Mouse (Mus musculus): ENCODE measurements around the gene Hoxa4. TPM values are rescaled to one million over a fixed set of nuclear protein-coding genes. Genes with fewer than 3 reads are reported as not detected.

Hoxa4 gene
- polyA plus RNA-seq (2012): 1.7 and 2.2 TPM in 2 replicates

GRCm38 (mm10) chr6:52190906-52191810 is at the start of gene Hoxa4:
Gene Hoxa4 (minus strand): TSS chr6:52191753.

DNA sequence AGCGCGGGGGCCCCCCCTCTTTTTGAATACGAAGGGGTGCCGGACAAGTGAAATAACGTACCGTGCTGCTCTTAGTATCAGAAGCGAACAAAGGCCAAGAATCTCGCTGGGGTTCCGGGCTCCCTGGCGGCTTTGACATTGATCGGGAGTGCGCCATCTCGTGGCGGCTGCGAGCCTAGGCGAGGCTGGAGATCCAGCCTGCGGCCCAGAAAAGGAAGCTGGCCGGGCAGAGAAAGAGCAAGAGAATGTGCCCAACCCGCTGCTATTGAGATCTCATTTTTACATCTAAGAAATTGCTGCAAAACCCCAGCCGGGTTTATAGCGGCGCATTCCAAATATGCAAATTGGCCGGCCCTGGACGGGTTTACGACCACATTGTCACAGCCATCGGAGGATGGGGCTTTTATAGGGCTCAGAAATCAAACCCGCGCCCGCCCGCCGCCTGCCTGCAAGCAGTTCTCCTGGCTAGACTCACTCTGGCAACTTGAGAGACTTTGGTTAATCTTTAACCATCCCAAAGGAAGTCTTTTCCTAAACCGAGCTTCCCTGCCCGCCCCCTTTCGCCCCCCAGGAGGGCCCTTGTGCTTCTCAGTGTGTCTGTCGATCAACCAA is 48.9 kb upstream of the Hoxa4 start, which contains the start of gene Hoxa10:
Gene Hoxa10, minus strand, starts transcription at position 466 of the 612 bp plus-strand sequence.

DNA sequence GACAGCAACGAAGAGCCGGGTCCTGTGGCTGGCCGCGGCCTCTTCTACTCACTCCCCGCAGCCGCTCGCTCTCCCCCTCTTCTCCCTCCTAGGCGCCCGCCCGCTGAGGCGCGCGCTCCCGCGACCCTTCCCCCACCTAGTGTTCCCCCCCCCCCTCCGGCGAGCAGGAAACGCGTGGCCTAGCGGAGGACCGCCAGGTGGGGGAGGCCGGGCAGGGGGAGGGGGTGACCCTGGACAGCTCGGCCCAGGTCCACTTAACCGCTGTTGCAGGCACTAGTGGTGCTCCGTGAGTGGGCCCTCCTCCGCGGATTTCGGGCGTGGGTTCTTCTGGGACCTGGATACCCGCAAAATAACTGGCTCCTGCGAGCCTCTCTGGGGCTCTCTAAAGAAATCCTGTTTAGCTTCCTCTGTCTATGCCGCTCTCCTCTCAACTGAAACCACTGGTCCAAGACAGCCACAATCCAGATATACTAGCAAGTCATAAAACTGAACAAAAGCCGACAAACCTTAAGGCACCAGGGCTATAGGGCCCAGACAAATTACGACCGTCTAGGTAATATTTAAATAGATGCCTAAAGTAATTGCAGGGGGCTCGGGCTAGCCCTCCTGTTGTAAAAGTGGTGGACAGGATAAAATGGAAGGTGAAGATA is 39.1 kb upstream of the Hoxa4 start, which contains the start of gene Hoxa9:
Gene Hoxa9, minus strand, starts transcription at position 574 of the 650 bp plus-strand sequence.

GRCm38 (mm10) chr6:52221337-52221992 is 29.9 kb upstream of the Hoxa4 start, which contains the start of gene Hoxa7:
Gene Hoxa7 (minus strand): TSS chr6:52221854.

DNA sequence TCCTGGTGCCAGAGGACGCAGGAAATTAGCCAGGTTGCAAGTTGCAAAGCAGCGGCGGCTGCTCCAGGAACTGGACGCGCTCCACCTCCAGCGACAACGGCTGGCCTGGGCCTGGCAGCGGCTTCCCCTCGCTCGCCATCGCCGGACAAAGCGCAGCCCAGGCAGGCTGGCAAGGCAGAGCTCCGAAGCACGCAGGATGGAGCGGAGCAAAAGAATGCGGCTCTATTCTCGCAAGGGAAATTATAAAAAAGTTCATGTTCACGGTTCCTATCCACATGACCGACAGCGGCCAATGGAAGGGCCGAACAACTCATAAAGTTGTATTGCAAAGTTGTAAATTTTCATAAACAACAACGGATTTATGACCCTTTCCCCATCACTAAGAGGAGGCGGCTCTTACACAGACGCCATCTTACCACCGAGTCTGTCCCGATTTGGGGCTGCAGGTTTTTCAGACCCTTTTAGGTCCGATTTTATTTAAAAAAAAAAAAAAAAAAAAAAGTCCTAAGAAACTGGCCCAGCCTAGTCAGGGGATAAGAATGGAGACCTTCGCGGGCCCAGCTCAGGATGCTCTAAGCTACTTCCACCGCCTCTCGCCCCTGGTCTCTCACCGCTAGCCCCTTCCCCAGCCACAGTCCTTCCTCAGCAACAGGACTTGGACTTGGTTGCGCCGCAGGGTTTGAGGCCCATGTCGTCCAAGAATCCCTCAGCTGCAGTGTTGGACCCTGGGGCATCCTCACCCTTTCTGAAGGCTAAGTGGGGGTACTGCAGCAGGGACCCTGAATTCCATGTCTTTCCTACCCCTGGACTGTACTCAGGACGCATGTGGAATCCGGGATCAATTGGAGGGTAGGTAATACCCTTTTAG is 21.8 kb upstream of the Hoxa4 start, which contains the start of the genes Hoxa3 and Gm28308:
Gene Hoxa3, minus strand, starts transcription at position 218 of the 868 bp plus-strand sequence.
Gene Gm28308, minus strand, starts transcription at position 221 of the 868 bp plus-strand sequence.

DNA sequence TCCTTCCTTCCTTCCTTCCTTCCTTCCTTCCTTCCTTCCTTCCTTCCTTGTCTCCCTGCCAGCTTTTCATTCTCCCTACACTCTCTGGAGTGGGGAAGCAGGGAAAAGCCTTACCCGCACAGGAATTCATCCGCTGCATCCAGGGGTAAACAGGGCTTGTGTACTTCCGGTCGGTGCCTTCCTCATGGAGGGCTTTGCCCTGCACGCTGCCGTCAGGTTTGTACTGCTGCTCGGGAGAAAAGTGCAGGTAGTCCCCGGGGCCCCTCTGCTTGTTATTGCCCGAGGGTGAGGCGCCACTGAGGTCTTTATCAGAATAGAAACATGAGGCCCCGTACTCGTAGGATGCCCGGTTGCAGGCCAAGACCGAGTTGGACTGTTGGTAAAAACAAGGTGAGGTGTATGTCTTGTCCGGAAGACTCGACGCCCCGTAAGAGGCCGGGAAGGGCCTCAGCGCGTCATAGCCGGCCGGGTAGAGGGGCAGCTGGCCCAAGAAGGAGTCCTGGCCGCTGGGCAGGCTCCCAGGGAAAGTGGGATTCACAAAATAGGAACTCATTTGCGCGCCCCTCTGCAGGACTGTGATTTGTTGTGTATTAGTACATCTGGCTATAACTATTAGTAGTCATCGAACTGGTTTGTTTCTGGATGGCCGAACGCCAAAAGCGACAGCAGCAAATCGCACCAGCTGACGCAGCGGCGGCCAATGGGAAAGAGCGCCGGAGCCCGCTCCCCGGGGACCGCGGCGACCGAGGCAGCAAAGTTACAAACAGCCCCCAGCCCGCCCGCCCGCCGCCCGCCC is 16.7 kb upstream of the Hoxa4 start, which contains the start of gene Hoxa6:
Gene Hoxa6, minus strand, starts transcription at position 651 of the 796 bp plus-strand sequence.

DNA sequence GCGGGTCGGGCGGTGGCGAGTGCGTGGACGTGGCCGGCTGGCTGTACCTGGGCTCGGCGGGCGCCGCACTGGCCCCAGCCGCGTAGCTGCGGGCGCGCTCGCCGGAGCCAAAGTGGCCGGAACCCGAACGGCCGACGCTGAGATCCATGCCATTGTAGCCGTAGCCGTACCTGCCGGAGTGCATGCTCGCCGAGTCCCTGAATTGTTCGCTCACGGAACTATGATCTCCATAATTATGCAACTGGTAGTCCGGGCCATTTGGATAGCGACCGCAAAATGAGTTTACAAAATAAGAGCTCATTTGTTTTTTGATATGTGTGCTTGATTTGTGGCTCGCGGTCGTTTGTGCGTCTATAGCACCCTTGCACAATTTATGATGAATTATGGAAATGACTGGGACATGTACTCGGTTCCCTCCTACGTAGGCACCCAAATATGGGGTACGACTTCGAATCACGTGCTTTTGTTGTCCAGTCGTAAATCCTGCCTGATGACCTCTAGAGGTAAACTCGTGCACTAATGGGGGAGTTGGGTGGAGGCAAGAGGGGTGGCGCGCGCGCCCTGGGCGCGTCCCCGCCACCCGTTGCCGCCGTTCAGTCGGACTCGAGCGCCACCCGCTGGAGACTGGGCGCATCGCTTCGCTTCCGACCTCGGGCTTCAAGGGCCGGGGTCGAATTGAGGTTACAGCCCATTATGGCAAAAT is 12.6 kb upstream of the Hoxa4 start, which contains the start of gene Hoxa5:
Gene Hoxa5, minus strand, starts transcription at position 538 of the 703 bp plus-strand sequence.

DNA sequence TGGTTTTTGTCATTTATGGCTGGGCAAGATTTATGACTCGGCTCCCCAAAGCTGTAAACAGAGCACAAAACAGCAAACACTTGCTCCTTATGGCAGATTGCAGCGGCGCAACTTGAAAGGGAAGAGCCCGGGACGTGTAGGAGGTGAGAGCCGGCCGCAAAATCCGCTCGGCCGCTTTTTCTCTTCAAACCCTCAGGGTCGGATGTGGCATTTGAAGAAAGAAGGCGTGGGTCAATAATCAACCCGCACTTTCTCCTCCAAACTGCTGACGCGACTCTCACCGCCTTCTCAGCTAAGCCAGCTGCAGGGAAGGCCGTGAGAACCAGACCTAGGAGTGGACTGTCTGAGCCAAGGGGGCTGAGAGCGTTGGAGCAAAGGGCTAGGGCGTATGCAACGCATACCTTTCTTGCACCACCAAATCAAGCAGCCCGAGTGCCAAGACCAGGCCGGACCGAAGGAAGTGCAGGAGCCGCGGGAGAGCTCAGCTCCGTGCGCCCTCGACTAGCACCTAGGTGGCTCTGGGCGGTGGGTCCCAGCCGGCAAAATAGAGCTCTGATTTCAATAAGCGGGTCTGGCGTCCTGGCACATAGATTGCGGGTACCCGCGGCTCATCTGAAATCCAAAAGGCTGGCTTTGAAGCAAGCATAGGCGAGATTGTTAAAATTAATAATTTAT is 14.4 kb downstream of the Hoxa4 start, which contains the start of gene 5730596B20Rik:
Gene 5730596B20Rik, plus strand, starts transcription at position 438 of the 675 bp plus-strand sequence.

DNA sequence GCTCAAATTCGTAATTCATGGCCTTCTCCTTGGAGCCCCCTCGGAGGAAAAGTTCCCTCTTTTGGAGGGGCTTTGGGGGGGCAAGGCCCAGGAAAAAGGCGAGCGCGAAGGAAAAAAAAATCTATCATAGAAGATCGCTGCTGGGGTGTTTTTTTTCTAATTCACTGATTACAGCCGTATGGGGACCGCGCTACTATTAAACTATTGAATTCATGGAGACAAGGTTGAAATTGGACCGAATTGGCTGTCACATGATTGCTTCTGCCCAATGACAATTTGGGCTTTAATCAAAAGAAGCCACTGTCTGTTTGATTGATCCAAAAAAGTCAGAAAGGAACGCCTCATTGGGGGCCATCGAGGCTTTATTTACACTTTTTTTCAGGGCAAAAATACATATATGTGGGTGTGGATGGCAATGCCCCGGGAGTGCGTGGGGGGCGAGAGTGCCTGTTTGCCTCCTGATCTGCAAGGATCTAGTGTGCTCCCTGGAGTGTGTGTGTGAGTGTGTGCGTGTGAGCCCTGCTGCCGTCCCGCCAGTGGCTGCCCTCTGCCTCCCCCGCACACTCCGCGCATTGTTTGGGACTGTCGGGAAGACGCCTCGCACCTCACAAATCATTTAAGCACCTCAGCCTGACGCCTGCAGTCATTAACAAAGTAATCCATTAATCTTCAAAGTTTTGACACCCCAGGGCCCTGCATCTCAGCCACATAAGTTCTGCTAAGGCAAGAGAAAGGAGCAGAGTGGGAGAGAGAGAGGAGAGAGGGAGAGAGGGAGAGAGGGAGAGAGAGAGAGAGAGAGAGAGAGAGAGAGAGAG is 26.7 kb downstream of the Hoxa4 start, which contains the start of gene Hoxa2:
Gene Hoxa2, minus strand, starts transcription at position 206 of the 815 bp plus-strand sequence.

GRCm38 (mm10) chr6:52158276-52159051 is 33.1 kb downstream of the Hoxa4 start, which contains the start of gene Hoxa1:
Gene Hoxa1 (minus strand): TSS chr6:52158317.

Other genes with a start within 250 kb of the Hoxa4 start
- gene Skap2, start 179.2 kb downstream of the Hoxa4 start, polyA plus RNA-seq (2012): 5.5 and 6.0 TPM in 2 replicates
- gene Hoxa1, start 33.4 kb downstream of the Hoxa4 start, polyA plus RNA-seq (2012): 0.10 and 0.14 TPM in 2 replicates
- gene Hoxa2, start 26.9 kb downstream of the Hoxa4 start, polyA plus RNA-seq (2012): 0.16 and 0.51 TPM in 2 replicates
- not detected in 2 replicates for gene 5730596B20Rik, start 14.3 kb downstream of the Hoxa4 start, polyA plus RNA-seq (2012)
- 5.1 and 8.4 TPM in 2 replicates for gene Hoxa5, start 12.8 kb upstream of the Hoxa4 start, polyA plus RNA-seq (2012)
- 3.5 and 6.1 TPM in 2 replicates for gene Hoxa6, start 17.0 kb upstream of the Hoxa4 start, polyA plus RNA-seq (2012)
- 3.2 and 3.5 TPM in 2 replicates for gene Hoxa3, start 21.6 kb upstream of the Hoxa4 start, polyA plus RNA-seq (2012)
- 1.2 TPM in 2 replicates for gene Gm28308, start 21.6 kb upstream of the Hoxa4 start, polyA plus RNA-seq (2012)
- 40.9 and 47.0 TPM in 2 replicates for gene Hoxa7, start 30.1 kb upstream of the Hoxa4 start, polyA plus RNA-seq (2012)
- 67.7 and 90.5 TPM in 2 replicates for gene Hoxa9, start 39.3 kb upstream of the Hoxa4 start, polyA plus RNA-seq (2012)
- 1.0 and 1.2 TPM in 2 replicates for gene Hoxa10, start 49.1 kb upstream of the Hoxa4 start, polyA plus RNA-seq (2012)
- gene Hoxa11, start 54.1 kb upstream of the Hoxa4 start, polyA plus RNA-seq (2012): 0.04 TPM in 1 of 2 replicates, not detected in the other
- not detected in 2 replicates for gene Hoxa13, start 69.1 kb upstream of the Hoxa4 start, polyA plus RNA-seq (2012)
- 0.13 and 0.22 TPM in 2 replicates for gene Evx1, start 121.7 kb upstream of the Hoxa4 start, polyA plus RNA-seq (2012)